Mouse (Mus musculus) neural tube, embryonic 12.5 days (tissue): ENCODE measurements around the gene Sepsecs. TPM values are rescaled to one million over a fixed set of nuclear protein-coding genes. Genes with fewer than 3 reads are reported as not detected.

Source experiments
- ATAC-seq: fragments of 200-750 bp; cut with Nextera tagmentation; 2 replicates; pipeline ENCODE4 v1.8.0; 2017; ENCODE audit warnings: low read depth, mild to moderate bottlenecking, moderate TSS enrichment, moderate library complexity; ENCODE audit not compliant: low FRiP score
- H3K27ac ChIP-seq: fragments of 300-500 bp; sonication (generic); 2 replicates; pipeline ENCODE4 v1.5.1; 2016
- H3K27me3 ChIP-seq: fragments of 300-500 bp; sonication (generic); replicated peaks from 2 replicates; pipeline ENCODE4 v1.6.1; 2016; ENCODE audit warnings: mild to moderate bottlenecking
- H3K36me3 ChIP-seq: fragments of 300-500 bp; sonication (generic); 2 replicates; pipeline ENCODE4 v1.6.1; 2016; ENCODE audit warnings: mild to moderate bottlenecking
- H3K4me1 ChIP-seq: fragments of 300-500 bp; sonication (generic); 2 replicates; pipeline ENCODE4 v1.6.1; 2016
- H3K4me2 ChIP-seq: fragments of 300-500 bp; sonication (generic); replicated peaks from 2 replicates; pipeline ENCODE4 v1.6.1; 2016; ENCODE audit warnings: mild to moderate bottlenecking
- H3K4me3 ChIP-seq: fragments of 300-500 bp; sonication (generic); 2 replicates; pipeline ENCODE4 v1.5.1; 2016
- H3K9ac ChIP-seq: fragments of 300-500 bp; sonication (generic); 2 replicates; pipeline ENCODE4 v1.6.1; 2016; ENCODE audit warnings: mild to moderate bottlenecking
- H3K9me3 ChIP-seq: fragments of 300-500 bp; sonication (generic); 2 replicates; pipeline ENCODE4 v1.6.1; 2016; ENCODE audit warnings: mild to moderate bottlenecking
- WGBS: fragments of 180-500 bp; shearing (Covaris S2); methylation state at CpG from one replicate; pipeline ENCODE4 v1.1.7; 2016; 5-methylcytosine and 5-hydroxymethylcytosine counted together
- polyA plus RNA-seq: library from polyadenylated mRNA; unstranded; fragments of >200 nt; fragmentation: Nextera tagmentation; extraction: Ambion mirVana; gene quantifications from 2 replicates; pipeline ENCODE4 v1.2.1, GENCODE M21; 2016

Sepsecs gene
- polyA plus RNA-seq, 1 experiment from 2014 or later, result 8.8 TPM

DNA sequence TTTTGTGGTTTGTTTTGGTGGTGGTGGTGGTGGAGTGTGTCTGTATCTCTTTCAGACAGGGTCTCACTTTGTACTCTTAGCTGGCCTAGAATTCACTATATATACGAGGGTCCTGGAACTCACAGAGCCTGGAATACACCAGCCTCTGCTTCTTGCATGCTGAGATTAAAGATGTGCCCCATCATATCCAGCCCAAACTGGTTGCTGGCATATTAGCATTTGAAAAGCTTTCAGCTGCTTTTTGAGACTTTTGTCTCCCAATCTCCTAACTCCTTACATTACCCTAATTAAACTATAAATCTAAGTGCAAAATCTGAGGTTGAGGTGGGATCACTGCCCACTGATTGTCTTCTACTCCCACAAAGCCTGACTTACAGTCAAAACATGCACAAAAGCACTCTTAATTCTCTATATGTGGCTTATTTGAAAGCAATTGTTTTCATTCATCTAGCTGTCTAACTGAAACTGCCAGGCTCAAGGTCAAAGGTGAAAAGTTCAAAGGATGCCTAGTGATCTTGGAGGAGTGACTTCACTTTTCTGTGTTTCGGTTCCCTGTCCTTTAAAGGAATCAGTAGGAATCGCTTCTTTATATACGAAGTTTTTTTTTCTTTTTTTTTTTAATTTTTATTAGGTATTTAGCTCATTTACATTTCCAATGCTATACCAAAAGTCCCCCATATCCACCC lies 5.0 kb upstream of the Sepsecs start:
- WGBS, result 38% methylated on average over 4 of the region's 4 CpGs
- H3K9me3 ChIP-seq, result no peaks in the 10 kb centered on the region
- H3K27me3 ChIP-seq, result no peaks in the 10 kb centered on the region
- ATAC-seq, result no peak
- no peak overlapping the region for H3K4me2 ChIP-seq
- H3K9ac ChIP-seq, result no peak overlapping the region
- no peak overlapping the region for H3K4me3 ChIP-seq
- H3K36me3 ChIP-seq, result no peaks in the 10 kb centered on the region
- H3K4me1 ChIP-seq, result peaks cover 6% of the 10 kb centered on the region; the same call in 1 of the 2 replicates
- no peak overlapping the region for H3K27ac ChIP-seq

DNA sequence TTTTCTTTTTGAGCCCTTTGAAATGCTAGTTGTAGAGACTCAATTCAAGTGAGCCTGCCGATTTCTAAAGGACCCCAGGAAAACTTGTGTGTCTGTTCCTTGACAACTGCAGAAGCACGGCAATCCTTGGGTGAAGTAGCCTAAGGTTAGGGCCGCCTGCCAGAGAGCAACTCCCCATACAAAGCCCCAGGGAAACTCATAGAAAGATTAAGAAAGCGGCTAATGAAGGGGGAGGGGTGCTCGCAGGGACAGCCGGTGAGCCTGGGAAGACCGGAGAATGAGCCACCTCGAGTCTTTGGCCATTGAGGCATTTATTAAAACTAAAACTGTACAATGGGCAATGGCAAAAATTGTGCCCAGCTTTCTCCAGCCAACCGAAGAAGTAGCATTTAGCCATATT lies 3.8 kb upstream of the Sepsecs start:
- no peak overlapping the region for H3K9ac ChIP-seq
- H3K4me1 ChIP-seq, result peaks cover 6% of the 10 kb centered on the region
- no peak overlapping the region for H3K4me3 ChIP-seq
- no peak overlapping the region for H3K27ac ChIP-seq
- no peak overlapping the region for H3K4me2 ChIP-seq
- no peaks in the 10 kb centered on the region for H3K27me3 ChIP-seq
- WGBS, result 35% methylated on average over 9 of the region's 9 CpGs
- H3K36me3 ChIP-seq, result no peaks in the 10 kb centered on the region
- no peaks in the 10 kb centered on the region for H3K9me3 ChIP-seq
- no peak for ATAC-seq

DNA sequence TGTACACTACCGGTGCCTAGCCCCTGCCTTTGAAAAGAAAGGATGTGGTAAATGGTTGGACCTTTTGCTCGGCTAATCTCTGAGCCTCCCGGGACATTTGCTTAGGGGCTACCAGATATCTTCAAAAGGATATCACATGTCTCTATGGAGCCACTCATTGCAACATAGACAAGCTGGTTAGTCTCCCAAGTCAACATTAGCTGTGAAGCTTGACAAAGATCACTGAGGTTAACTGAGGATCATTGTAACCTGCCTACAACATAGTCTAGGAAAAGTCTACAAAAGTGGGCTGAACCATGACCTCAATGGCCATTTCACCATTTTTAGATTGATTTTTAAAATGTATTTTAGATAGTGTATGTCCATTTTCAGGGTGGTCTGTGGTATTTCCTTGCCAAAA lies 1.2 kb upstream of the Sepsecs start:
- Histone ChIP-seq H3K9me3 (no peaks in the 10 kb centered on the region), H3K9ac (no peak overlapping the region), H3K4me1 (peaks cover 6% of the 10 kb centered on the region), H3K36me3 (no peaks in the 10 kb centered on the region; the same call in 1 of the 2 replicates), H3K4me2 (no peak overlapping the region), H3K27ac (no peak overlapping the region), H3K4me3 (no peak overlapping the region), H3K27me3 (no peaks in the 10 kb centered on the region)
- WGBS, result 70% methylated on average over 3 of the region's 3 CpGs
- no peak for ATAC-seq

DNA sequence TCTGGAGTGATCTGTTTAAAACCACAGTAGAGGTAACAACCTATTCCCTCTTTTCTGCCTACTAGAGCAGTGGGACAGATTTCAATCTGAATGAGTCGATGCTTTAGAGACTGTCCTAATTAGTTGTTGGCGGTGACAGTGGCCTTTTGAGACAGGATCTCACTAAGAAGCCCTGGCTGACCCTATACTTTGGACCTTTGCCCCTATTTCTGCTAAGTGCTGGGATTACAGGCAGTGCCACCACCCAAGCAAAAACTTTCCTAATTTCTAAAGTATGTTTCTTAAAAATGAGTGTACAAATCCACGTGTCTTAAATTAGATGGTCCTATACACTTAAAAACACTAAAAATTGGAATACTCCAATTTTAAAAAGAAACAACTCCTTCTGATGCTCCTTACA lies 2.7 kb downstream of the Sepsecs start:
- no peak for ATAC-seq

DNA sequence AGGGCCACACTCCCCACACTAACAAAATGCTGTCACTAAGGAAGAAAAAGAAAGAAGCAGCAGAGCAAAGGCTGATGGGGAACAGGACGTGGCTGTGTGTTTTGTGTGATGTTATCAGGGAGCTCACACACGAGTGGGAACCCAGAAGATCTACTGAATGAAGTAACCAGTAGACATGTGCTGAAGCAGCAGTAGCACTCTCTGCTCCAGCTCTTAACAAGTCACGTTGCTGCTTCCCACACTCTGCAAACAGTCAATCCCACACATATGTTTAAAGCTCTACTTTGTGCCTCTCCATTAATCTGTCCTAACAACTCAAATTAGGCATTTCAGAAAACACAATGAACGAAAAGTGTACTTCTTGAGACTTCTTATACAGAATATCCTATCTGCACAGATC lies 11.6 kb downstream of the Sepsecs start:
- no peak for ATAC-seq
- peaks cover 9% of the 10 kb centered on the region; the same call in 1 of the 2 replicates for H3K36me3 ChIP-seq
- no peak overlapping the region for H3K4me3 ChIP-seq
- no peaks in the 10 kb centered on the region for H3K9me3 ChIP-seq
- H3K9ac ChIP-seq, result no peak overlapping the region
- no peak overlapping the region for H3K27ac ChIP-seq
- H3K4me1 ChIP-seq, result no peaks in the 10 kb centered on the region
- no peak overlapping the region for H3K4me2 ChIP-seq
- no peaks in the 10 kb centered on the region for H3K27me3 ChIP-seq
- WGBS, result 83% methylated on average over 4 of the region's 4 CpGs

More for the DNA sequence above, 2.7 kb downstream of the Sepsecs start:
- no peak overlapping the region for H3K27ac ChIP-seq
- 93% methylated on average over 3 of the region's 3 CpGs for WGBS
- no peaks in the 10 kb centered on the region; the same call in 1 of the 2 replicates for H3K4me1 ChIP-seq
- H3K27me3 ChIP-seq, result no peaks in the 10 kb centered on the region
- peaks cover 16% of the 10 kb centered on the region; the same call in 1 of the 2 replicates for H3K36me3 ChIP-seq
- H3K4me2 ChIP-seq, result no peak overlapping the region
- no peak overlapping the region for H3K4me3 ChIP-seq
- H3K9ac ChIP-seq, result no peak overlapping the region
- no peaks in the 10 kb centered on the region for H3K9me3 ChIP-seq

DNA sequence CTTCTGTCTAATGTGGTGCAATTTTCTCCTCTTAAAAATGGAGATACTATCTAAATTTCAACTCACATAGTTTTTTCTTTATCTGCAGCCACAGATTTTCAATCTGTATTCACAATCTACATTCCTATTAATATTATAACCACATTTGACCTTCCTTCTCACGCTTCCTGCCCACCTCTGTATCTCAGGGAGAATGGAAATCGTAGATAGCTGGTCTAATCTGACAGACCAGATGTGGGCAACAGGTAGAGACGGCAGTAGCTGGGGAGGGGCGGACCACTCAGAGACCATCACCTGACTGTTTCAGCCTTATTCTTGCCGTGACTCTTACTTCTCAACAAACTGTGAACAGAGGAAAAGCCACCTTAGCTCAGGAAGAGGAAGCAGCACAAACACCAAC lies 12.2 kb downstream of the Sepsecs start:
- WGBS, result 93% methylated on average over 5 of the region's 5 CpGs

DNA sequence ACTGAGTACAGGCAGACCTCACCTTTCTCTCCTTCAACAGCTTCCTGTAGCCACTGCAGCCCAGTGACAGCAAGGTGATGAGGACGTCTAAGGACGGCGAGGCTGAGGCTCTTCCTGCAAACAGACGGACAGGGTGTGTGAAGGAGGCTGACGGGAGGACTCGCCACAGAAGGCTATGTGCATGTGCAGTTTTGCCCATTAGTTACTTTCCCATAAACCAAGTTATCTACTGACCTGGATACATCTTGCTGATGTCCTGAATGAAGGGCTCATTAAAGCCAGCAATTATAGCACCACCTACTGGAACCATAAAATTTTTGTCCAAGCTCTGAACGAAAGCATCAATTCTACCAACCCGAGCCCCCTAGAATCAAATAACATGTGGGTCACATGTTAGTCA lies 13.5 kb downstream of the Sepsecs start:
- WGBS, result 85% methylated on average over 8 of the region's 8 CpGs
- no peak overlapping the region for H3K4me3 ChIP-seq
- no peak overlapping the region for H3K4me2 ChIP-seq
- no peak overlapping the region for H3K9ac ChIP-seq
- no peaks in the 10 kb centered on the region for H3K9me3 ChIP-seq
- no peak for ATAC-seq
- no peak overlapping the region for H3K27ac ChIP-seq
- no peaks in the 10 kb centered on the region for H3K27me3 ChIP-seq
- H3K4me1 ChIP-seq, result no peaks in the 10 kb centered on the region
- H3K36me3 ChIP-seq, result peaks cover 12% of the 10 kb centered on the region

More for the DNA sequence above, 12.2 kb downstream of the Sepsecs start:
- Histone ChIP-seq H3K4me1 (no peaks in the 10 kb centered on the region), H3K27me3 (no peaks in the 10 kb centered on the region), H3K27ac (no peak overlapping the region), H3K9me3 (no peaks in the 10 kb centered on the region), H3K9ac (no peak overlapping the region), H3K4me2 (no peak overlapping the region), H3K4me3 (no peak overlapping the region), H3K36me3 (peaks cover 13% of the 10 kb centered on the region; the same call in 1 of the 2 replicates)
- ATAC-seq, result no peak

DNA sequence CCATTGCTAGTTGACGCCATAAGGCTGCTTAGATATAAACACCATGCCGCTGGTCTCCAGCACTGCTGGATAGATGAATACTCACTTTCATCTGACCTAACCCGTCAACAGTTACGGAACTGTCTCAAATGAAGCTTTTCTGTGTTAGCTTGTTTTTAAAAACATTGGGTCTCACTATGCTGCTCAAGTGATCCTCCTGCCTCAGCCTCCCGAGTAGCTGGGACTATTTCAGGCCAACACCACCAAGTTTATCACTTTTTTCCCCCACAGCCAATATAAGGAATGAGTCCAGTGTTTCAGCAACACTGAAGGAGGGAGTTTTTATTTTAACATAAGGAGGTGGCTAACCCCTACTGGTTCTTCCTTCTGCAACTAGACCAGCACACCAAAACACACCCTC lies 14.5 kb downstream of the Sepsecs start:
- no peak for ATAC-seq
- WGBS, result 96% methylated on average over 5 of the region's 5 CpGs
- H3K27ac ChIP-seq, result no peak overlapping the region

DNA sequence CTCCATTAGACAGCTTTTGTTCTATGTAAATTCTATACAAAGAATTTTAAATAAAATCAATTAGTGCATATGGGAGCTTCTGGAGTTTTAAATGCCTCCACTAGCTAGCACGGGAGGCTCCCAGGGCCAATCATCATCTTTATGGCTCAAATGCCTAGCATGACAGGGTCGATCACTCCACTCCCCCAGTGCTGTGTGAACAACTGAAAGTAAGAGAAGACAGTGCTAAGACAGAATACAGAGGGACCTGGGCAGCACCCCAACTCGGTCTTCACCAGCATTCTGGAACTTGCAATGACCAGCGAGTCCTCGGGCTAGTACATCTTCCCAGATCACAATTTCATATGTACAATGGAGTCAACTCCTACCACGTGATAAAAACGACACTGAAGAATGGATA lies 16.9 kb downstream of the Sepsecs start:
- WGBS, result 88% methylated on average over 7 of the region's 7 CpGs
- no peak overlapping the region for H3K4me3 ChIP-seq
- no peak overlapping the region for H3K27ac ChIP-seq
- no peak overlapping the region for H3K4me2 ChIP-seq
- no peaks in the 10 kb centered on the region for H3K27me3 ChIP-seq
- no peak for ATAC-seq
- no peaks in the 10 kb centered on the region for H3K4me1 ChIP-seq
- no peak overlapping the region for H3K9ac ChIP-seq
- H3K9me3 ChIP-seq, result no peaks in the 10 kb centered on the region
- peaks cover 12% of the 10 kb centered on the region for H3K36me3 ChIP-seq

More for the DNA sequence above, 14.5 kb downstream of the Sepsecs start:
- no peaks in the 10 kb centered on the region for H3K9me3 ChIP-seq
- peaks cover 12% of the 10 kb centered on the region for H3K36me3 ChIP-seq
- H3K27me3 ChIP-seq, result no peaks in the 10 kb centered on the region
- H3K4me3 ChIP-seq, result no peak overlapping the region
- H3K4me1 ChIP-seq, result no peaks in the 10 kb centered on the region
- no peak overlapping the region for H3K4me2 ChIP-seq
- no peak overlapping the region for H3K9ac ChIP-seq

DNA sequence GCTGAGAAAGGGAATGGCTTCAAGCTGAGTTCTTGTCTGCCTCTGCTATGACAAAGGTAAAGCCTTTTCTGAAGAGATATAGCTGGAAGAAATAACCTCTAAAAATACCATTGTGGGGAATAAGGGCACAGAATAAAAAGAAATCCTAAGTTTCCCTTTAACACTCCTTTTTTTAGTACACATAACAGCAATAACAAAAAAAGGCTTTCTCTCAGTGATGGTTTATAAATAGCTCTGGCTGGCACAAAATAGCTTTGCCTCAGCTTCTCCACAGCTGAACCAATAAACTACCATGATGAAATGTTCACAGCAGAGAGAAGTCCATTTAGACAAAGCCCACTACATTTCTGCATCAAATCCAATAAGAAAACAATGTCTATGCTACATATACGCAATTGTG lies 17.4 kb downstream of the Sepsecs start:
- no peak overlapping the region for H3K4me3 ChIP-seq
- no peak overlapping the region for H3K9ac ChIP-seq
- no peak overlapping the region for H3K4me2 ChIP-seq
- WGBS, result 92% methylated on average over 1 of the region's 1 CpGs
- no peak for ATAC-seq
- no peak overlapping the region for H3K27ac ChIP-seq
- H3K9me3 ChIP-seq, result no peaks in the 10 kb centered on the region
- H3K36me3 ChIP-seq, result peaks cover 12% of the 10 kb centered on the region
- no peaks in the 10 kb centered on the region for H3K4me1 ChIP-seq
- no peaks in the 10 kb centered on the region for H3K27me3 ChIP-seq

DNA sequence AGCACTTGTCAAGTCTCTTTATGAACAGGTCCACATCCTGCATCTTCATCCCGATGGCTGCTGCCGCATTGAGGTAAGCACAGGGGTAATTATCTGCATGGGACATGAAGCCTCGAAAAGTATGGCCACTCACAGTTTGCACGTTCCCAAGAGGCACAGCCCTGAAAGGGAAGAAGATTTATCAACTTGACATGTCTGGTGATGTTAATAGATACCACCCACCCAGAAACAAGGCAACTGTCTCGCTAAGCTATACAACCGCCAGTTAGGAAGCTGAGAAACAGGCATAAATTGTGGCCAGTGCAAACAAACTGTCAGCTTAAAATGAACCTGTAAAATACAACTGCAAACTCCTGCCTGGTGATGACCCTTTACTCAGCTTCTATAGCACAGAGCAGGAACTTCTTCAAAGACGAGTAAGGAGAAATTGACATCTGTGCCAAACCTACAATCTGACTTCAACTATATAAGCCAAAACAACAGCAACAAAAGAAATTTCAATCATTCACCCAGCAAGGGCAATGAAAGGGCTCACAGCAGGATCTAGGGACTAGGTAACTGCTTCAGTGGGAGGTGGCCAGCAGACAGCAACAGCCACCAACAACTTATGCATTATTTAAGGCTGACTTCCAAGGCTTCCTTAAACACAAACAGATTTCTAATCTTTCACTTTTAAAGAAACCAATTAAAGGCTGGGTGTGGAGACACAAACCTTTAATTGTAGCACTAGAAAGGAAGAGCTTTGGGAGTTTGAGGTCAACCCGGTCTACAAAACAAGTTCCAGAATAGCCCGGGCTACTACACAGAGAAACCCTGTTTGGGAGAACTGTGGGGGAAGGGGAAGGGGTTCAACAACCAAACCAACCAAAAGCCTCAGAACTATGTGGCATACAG lies 25.3 kb downstream of the Sepsecs start:
- Histone ChIP-seq H3K9ac (no peak overlapping the region), H3K9me3 (no peaks in the 10 kb centered on the region), H3K27me3 (no peaks in the 10 kb centered on the region), H3K4me3 (no peak overlapping the region), H3K4me2 (no peak overlapping the region), H3K27ac (no peak overlapping the region), H3K36me3 (peaks cover 39% of the 10 kb centered on the region), H3K4me1 (0 out of 2 replicates have a peak, but pooled peaks cover 6% of the 10 kb centered on the region)
- WGBS, result 22% methylated on average over 9 of the region's 9 CpGs
- peak; percentile 58; the same call in 1 of the 2 replicates for ATAC-seq

DNA sequence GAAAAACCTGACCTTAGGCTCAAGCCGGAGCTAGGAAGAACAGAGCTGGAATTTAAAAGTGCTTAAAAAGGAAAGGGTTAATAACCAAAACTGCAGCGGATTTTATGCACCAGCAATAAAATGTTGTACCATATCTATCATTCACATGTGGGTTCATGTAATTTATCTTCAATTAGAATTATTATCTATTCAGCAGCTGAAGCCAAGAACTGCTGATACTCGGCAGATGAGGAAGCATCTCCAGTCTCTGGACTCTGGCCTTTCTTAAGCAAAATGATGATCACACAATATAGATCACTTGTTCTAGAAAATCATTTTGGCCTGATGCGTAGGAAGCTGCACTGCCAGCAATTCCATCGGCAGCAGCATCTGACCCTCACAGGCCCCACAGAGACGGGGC lies 27.8 kb downstream of the Sepsecs start:
- Histone ChIP-seq H3K27ac (no peak overlapping the region), H3K27me3 (no peaks in the 10 kb centered on the region), H3K9me3 (no peaks in the 10 kb centered on the region), H3K4me2 (no peak overlapping the region), H3K9ac (no peak overlapping the region), H3K4me1 (0 out of 2 replicates have a peak, but pooled peaks cover 6% of the 10 kb centered on the region), H3K36me3 (peaks cover 34% of the 10 kb centered on the region), H3K4me3 (no peak overlapping the region)
- WGBS, result 94% methylated on average over 6 of the region's 6 CpGs
- no peak for ATAC-seq
